Comparison of ENCODE assay signal across 8 mouse cellular contexts in genomic region chr9:107950460-107951355, GRCm38 (mm10). TPM values are rescaled to one million over a fixed set of nuclear protein-coding genes. Genes with fewer than 3 reads are reported as not detected.
DNase-seq lines count a peak whose midpoint lies in the region; ATAC-seq and TF ChIP-seq lines count a peak whose summit lies in the region.

No protein-coding gene starts in this region.

- CTCF ChIA-PET in Patski (lab: Charles Lee) = interaction anchor here (2.0 to 3.8 kb wide), 2 partner anchors 11 to 46 kb away, joined by 8 to 17 read pairs; no protein-coding TSS in a partner anchor

- H3K36me3 ChIP-seq in hindbrain, embryonic 13.5 days = no peaks in the 10 kb centered on the region

- H3K9me3 ChIP-seq in hindbrain, embryonic 13.5 days = no peaks in the 10 kb centered on the region

- H3K4me2 ChIP-seq in hindbrain, embryonic 13.5 days = peak overlapping the region; percentile 78

- POLR2A ChIA-PET in Patski (lab: Charles Lee) = no interaction called here

- no peak for TF ChIP-seq CTCF in Patski (IDR thresholded peaks at IDR 0.05)

- peak overlapping the region; percentile 60 for H3K4me3 ChIP-seq in hindbrain, embryonic 13.5 days

- in situ Hi-C loops in Patski (cut with MboI; ENCODE audit: low pct_unique_long_range_greater_than_20kb) = no loop called here

- 17% methylated on average over 45 of the region's 45 CpGs for WGBS in hindbrain, embryonic 13.5 days

- peak overlapping the region; percentile 89 for H3K27ac ChIP-seq in hindbrain, embryonic 13.5 days

- no peak for ATAC-seq in Patski
- peak; percentile 96 for ATAC-seq in hindbrain, embryonic 13.5 days (ENCODE audit: low FRiP score)

- peak; percentile 13 for DNase-seq in Patski (ENCODE audit: low read depth, low spot score)
- DNase-seq in cerebellum, postnatal 14 days = peak; percentile 93 to 95
- peak; percentile 85 to 90 for DNase-seq in frontal cortex, postnatal 14 days (ENCODE audit: low spot score in 2 of 2)
- DNase-seq in layer of hippocampus, postnatal 14 days (ENCODE audit: low spot score in 2 of 2) = peak; percentile 86 to 94
- peak; percentile 97 for DNase-seq in lung, postnatal 10 days
- DNase-seq in ovary, postnatal 14 days (ENCODE audit: low spot score) = peak; percentile 82
- peak; percentile 77 to 84 for DNase-seq in thymus, postnatal 10 days (ENCODE audit: low spot score in 2 of 2)

- H3K9ac ChIP-seq in hindbrain, embryonic 13.5 days = peak overlapping the region; percentile 76

- peaks cover 17% of the 10 kb centered on the region for H3K27me3 ChIP-seq in Patski
- no peaks in the 10 kb centered on the region for H3K27me3 ChIP-seq in hindbrain, embryonic 13.5 days

- peaks cover 16% of the 10 kb centered on the region for H3K4me1 ChIP-seq in hindbrain, embryonic 13.5 days (replicated peaks)

RNA-seq across cellular contexts. Expression of gene Traip, which starts 0.8 kb away (rescaled TPM):
- 7.3 TPM for polyA plus RNA-seq in Patski (2021)
- 7.7 and 9.5 TPM in 2 replicates for polyA plus RNA-seq in hindbrain, embryonic 13.5 days (2015; fragmentation: Nextera tagmentation; extraction: Ambion mirVana)
- 10 to 100 TPM; 22.3 to 23.8 TPM for total RNA-seq in layer of hippocampus, postnatal 14 days (2021)

RNA-seq across cellular contexts. Expression of gene Camkv, which starts 15.2 kb away (rescaled TPM):
- 0.05 TPM for polyA plus RNA-seq in Patski (2021)
- polyA plus RNA-seq in hindbrain, embryonic 13.5 days (2015; fragmentation: Nextera tagmentation; extraction: Ambion mirVana) = 12.4 and 13.3 TPM in 2 replicates
- total RNA-seq in layer of hippocampus, postnatal 14 days (2021) = 100 to 1,000 TPM; 497 to 516 TPM

RNA-seq across cellular contexts. Expression of gene Actl11, which starts 22.4 kb away (rescaled TPM):
- polyA plus RNA-seq in Patski (2021) = not detected
- not detected in 2 replicates for polyA plus RNA-seq in hindbrain, embryonic 13.5 days (2015; fragmentation: Nextera tagmentation; extraction: Ambion mirVana)
- not detected for total RNA-seq in layer of hippocampus, postnatal 14 days (2021)

RNA-seq across cellular contexts. Expression of gene Uba7, which starts 24.6 kb away (rescaled TPM):
- 18.8 TPM for polyA plus RNA-seq in Patski (2021)
- 4.8 and 5.8 TPM in 2 replicates for polyA plus RNA-seq in hindbrain, embryonic 13.5 days (2015; fragmentation: Nextera tagmentation; extraction: Ambion mirVana)
- 1 to 10 TPM; 2.7 to 3.2 TPM for total RNA-seq in layer of hippocampus, postnatal 14 days (2021)

RNA-seq across cellular contexts. Expression of gene Gm20661, which starts 32.1 kb away (rescaled TPM):
- polyA plus RNA-seq in Patski (2021) = not detected
- 1.1 and 1.4 TPM in 2 replicates for polyA plus RNA-seq in hindbrain, embryonic 13.5 days (2015; fragmentation: Nextera tagmentation; extraction: Ambion mirVana)
- total RNA-seq in layer of hippocampus, postnatal 14 days (2021) = 1 to 10 TPM; 1.2 to 1.6 TPM

Comparison
In these comparisons a context has a peak if more than half of its experiments do, and no peak if none do; other contexts are left out.
1. DNase-seq: peak in every context shown above with its lines; median percentile 97 in lung, postnatal 10 days; 94 in cerebellum, postnatal 14 days; 90 in layer of hippocampus, postnatal 14 days; 88 in frontal cortex, postnatal 14 days; 82 in ovary, postnatal 14 days; 80 in thymus, postnatal 10 days; 13 in Patski.
2. RNA of gene Camkv, which starts 15.2 kb away (polyA plus RNA-seq): 12.4 to 13.3 TPM in hindbrain, embryonic 13.5 days; 0.05 TPM in Patski (single experiment); every median in the first group is over 10 times any median in the second.